Mouse (Mus musculus): Measurements from ENCODE around the gene Slc25a34.

The Slc25a34 gene

GRCm38 (mm10) chr4:141617863-141618564 is 5.6 kb downstream of the Slc25a34 start:
- no peak for DNase-seq (ENCODE audit: low spot score in 2 of 2)

- DNase-seq (ENCODE audit: low spot score in 2 of 2), result peak; percentile 50 to 63
These were observed 6.3 kb downstream of the Slc25a34 start for GRCm38 (mm10) chr4:141617299-141617698.

GRCm38 (mm10) chr4:141616811-141617210 is 6.8 kb downstream of the Slc25a34 start:
- no peak for DNase-seq (ENCODE audit: low spot score in 2 of 2)

- DNase-seq (ENCODE audit: low spot score in 2 of 2), result no peak
These were observed 8.7 kb downstream of the Slc25a34 start for GRCm38 (mm10) chr4:141614946-141615345.

- no peak for DNase-seq (ENCODE audit: low spot score in 2 of 2)
These were observed 14.1 kb downstream of the Slc25a34 start for GRCm38 (mm10) chr4:141609538-141609937.

GRCm38 (mm10) chr4:141605861-141606260 is 17.8 kb downstream of the Slc25a34 start, which contains the start of gene Fblim1:
TSS of gene Fblim1 (minus strand) at chr4:141606096.
- no peak for DNase-seq (ENCODE audit: low spot score in 2 of 2)

GRCm38 (mm10) chr4:141605421-141605820 is 18.2 kb downstream of the Slc25a34 start:
- no peak for DNase-seq (ENCODE audit: low spot score in 2 of 2)

- DNase-seq (ENCODE audit: low spot score in 2 of 2), result no peak
These were observed 19.1 kb downstream of the Slc25a34 start for GRCm38 (mm10) chr4:141604493-141604892.

- no peak for DNase-seq (ENCODE audit: low spot score in 2 of 2)
These were observed 19.7 kb downstream of the Slc25a34 start for GRCm38 (mm10) chr4:141603921-141604320.

GRCm38 (mm10) chr4:141602523-141603223 is 20.9 kb downstream of the Slc25a34 start:
- DNase-seq (ENCODE audit: low spot score in 2 of 2), result no peak

GRCm38 (mm10) chr4:141601148-141601862 is 22.3 kb downstream of the Slc25a34 start:
- DNase-seq (ENCODE audit: low spot score in 2 of 2), result no peak

GRCm38 (mm10) chr4:141600364-141600763 is 23.3 kb downstream of the Slc25a34 start:
- DNase-seq (ENCODE audit: low spot score in 2 of 2), result no peak

- DNase-seq (ENCODE audit: low spot score in 2 of 2), result no peak
These were observed 24.1 kb downstream of the Slc25a34 start for GRCm38 (mm10) chr4:141599251-141600141.

GRCm38 (mm10) chr4:141598894-141599250 is 24.7 kb downstream of the Slc25a34 start:
- DNase-seq (ENCODE audit: low spot score in 2 of 2), result no peak

- no peak for DNase-seq (ENCODE audit: low spot score in 2 of 2)
These were observed 25.3 kb downstream of the Slc25a34 start for GRCm38 (mm10) chr4:141598199-141598893.

- no peak for DNase-seq (ENCODE audit: low spot score in 2 of 2)
These were observed 26.8 kb downstream of the Slc25a34 start for GRCm38 (mm10) chr4:141596700-141597328.

- DNase-seq (ENCODE audit: low spot score in 2 of 2), result no peak
These were observed 27.9 kb downstream of the Slc25a34 start for GRCm38 (mm10) chr4:141595605-141596268.

- no peak for DNase-seq (ENCODE audit: low spot score in 2 of 2)
These were observed 28.5 kb downstream of the Slc25a34 start for GRCm38 (mm10) chr4:141595138-141595537.

- DNase-seq (ENCODE audit: low spot score in 2 of 2), result no peak
These were observed 32.1 kb downstream of the Slc25a34 start for GRCm38 (mm10) chr4:141591547-141591946.

GRCm38 (mm10) chr4:141583919-141584318 is 39.7 kb downstream of the Slc25a34 start:
- DNase-seq (ENCODE audit: low spot score in 2 of 2), result no peak
